Mouse (Mus musculus) lung, postnatal 14 days (tissue): ENCODE data around the gene Nudt21.
A peak's percentile ranks its signal among the peaks of the same experiment; 100 is the strongest.

ENCODE experiments used
- DNase-seq: peaks from one replicate; pipeline ENCODE4 v3.0.0; 2021

The Nudt21 gene

GRCm38 (mm10) chr8:94036944-94037524, at the start of gene Nudt21, which contains the start of gene Ogfod1:
Nudt21 (minus strand) TSS chr8:94037031.
Ogfod1 (plus strand) TSS chr8:94037198.
- DNase-seq: peak; percentile 94

- DNase-seq: no peak
These were observed 39.8 kb upstream of the Nudt21 start for GRCm38 (mm10) chr8:94076461-94077192.

- no peak for DNase-seq
These were observed 32.0 kb upstream of the Nudt21 start for GRCm38 (mm10) chr8:94068793-94069192.

- no peak for DNase-seq
These were observed 29.5 kb upstream of the Nudt21 start for GRCm38 (mm10) chr8:94066121-94066863.

- peak; percentile 68 for DNase-seq
These were observed 20.5 kb upstream of the Nudt21 start for GRCm38 (mm10) chr8:94057157-94057854.

GRCm38 (mm10) chr8:94052696-94053095, 15.9 kb upstream of the Nudt21 start:
- no peak for DNase-seq

DNA sequence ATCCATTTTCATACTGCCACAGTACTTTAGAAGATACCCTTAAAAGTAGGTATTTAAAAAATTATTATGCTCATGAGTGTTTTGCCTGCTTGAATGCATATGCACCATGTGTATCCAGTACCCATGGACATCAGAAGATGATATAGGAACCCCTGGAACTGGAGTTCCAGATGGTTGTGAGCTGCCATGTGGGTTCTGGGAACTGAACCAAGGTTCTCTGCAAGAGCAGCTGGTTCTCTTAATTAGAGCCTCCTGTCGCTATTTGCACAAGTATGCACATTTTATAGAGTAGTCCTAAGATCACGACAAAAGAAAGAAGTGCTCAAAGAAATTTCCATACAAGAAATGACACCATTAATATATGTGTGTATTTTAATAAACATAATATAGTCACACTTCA, 11.0 kb upstream of the Nudt21 start:
- peak; percentile 3 for DNase-seq

DNA sequence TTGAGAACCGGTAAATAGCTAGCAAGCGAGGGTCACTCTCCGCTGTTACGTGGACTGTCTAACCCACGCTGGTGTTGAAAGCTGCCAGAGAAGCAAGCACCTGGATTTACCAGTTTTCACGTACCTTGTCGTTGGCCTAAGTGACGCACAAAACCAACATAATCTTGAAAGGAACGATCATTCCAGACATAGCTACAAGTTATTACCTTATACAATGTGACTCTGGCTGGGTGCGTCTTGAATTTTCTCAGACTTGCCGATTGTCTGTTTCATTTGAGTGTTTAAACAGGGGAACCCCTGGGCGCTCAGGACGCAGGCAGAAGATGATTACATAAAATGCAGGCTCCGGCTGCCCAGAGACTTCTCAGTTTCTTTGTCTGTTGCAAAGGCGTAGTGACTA, 975 bp upstream of the Nudt21 start:
- peak; percentile 5 for DNase-seq

- DNase-seq: peak; percentile 58
These were observed 290 bp downstream of the Nudt21 start for GRCm38 (mm10) chr8:94036541-94036940.

DNA sequence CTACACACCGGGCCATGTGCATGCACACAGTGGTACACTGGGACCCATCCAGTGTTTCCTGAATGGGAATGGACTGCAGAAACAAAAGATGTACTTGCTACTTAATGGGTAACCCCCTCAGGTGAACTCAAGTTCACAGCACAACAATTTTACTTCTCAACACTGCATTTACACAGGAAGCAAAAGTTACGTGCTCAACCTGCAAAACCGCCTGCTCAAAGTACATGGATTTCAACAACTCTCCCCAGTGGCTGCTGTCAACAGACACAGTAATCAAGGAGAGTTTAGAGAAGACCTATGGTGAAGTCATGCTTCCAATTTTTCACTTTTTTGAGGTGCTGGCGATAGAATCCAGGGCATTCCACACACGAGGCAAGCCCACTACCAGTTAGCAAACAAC, 1.6 kb downstream of the Nudt21 start:
- no peak for DNase-seq

DNA sequence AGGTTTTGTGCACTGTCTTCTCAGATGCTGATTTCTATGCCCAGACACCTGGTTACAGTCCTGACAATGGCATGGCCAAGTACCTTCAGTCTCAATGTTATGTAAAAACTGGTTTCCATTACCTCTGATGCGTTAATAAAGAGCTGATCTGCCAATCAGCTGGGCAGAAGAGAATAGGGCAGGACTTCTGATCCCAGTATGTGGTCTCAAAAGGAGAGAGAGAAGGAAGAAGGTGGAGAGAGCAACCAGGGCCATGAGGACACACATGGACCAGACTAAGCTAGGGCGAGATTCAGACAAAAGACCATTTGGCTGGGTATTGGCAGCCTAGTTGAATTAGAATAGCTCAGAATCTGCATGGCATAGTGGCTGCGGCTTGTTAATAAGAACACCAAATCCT, 3.2 kb downstream of the Nudt21 start:
- no peak for DNase-seq

DNA sequence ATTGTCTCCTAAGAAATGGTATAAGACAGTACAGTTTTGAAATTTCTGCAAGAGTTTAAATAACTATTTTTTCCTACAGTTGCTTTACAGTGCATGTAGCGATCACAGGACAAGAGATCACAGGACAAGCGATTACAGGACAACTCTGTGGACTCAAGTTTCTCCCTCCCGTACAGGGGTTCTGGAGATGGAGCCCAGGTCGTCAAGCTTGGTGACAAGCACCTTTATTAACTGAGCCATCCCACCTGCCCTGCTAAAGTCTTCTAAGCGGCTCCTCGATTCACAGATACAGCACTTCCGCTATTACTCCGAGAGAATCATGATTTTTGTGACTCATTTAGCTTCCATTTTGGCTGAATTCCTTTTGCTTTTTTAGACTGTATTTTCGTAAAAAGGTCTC, 7.1 kb downstream of the Nudt21 start:
- DNase-seq: no peak

GRCm38 (mm10) chr8:94023916-94024315, 12.9 kb downstream of the Nudt21 start:
- DNase-seq: no peak

DNA sequence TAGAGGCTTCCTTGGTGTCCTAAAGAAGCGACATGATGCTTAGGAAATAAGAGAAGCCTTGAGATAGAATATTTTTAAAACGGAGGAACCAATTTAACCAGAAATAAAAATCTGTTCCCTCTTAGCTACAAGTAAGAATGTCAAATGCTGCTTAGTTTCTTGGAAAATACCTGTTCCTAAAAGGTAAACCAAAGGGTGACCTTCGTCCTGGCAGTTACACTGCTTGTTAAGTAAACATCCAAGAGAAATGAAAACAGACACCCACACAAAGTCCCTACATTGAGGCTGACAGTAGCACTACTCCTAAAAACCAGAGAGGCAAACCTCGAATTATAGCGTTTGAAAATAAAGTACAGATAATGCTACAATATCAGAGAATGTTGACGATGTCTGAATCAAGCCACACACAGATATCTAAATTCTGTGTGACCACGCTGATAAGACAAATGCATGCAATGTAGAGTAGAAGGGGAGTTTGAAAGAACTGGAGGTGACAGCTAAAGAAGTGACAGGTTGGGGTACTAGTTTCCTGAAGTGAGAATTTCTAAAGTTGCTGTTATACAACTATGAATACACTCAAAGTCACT, 23.7 kb downstream of the Nudt21 start:
- no peak for DNase-seq

DNA sequence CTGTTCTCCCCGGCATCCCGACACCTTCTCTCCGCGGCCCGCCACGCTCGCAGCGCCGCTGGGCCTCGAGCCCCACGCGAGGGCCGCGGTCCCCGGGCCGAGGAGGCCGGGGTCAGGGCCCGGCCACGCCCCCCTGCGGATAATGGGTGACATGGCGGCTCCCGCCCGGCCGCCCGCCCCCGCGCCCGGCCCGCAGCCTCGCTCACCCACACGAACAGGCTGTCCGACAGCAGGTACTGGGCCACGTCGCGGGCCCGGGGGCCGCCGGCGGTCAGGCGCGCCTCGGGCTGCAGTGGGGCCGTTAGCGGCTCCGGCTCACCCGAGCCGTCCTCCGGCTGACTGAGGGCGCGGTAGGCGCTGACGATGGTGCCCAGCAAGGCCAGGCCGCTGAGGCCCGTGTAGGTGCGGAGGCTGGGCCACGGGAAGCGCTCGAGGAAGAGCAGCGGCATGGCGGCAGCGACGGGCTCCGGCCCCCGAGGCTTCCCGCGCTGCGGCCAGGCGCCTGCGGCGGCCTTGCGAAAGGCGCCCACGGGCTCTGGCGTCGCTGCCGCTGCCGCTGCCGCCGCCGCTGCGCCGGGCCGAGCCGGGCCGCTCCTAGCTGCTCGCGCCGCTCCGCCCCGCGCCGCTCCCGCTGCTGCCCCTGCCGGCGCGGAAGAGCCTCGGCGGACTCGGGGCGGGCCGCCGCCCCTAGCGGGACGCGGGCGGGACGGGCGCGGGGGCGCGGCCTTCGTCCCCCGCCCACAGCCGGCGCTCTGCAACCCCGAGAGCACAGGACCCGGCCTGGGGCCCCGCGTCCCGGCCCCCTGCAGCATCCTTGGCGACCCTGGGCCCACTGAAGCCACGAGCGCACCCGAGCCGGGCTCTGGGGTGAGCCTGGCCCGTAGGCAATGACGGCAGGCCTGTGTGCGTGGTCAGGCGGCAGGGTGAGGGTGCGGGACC, 24.5 kb downstream of the Nudt21 start, which contains the start of gene Amfr:
TSS of gene Amfr (minus strand) at position 830 of the 939 bp plus-strand sequence.
- DNase-seq: peak; percentile 69

DNA sequence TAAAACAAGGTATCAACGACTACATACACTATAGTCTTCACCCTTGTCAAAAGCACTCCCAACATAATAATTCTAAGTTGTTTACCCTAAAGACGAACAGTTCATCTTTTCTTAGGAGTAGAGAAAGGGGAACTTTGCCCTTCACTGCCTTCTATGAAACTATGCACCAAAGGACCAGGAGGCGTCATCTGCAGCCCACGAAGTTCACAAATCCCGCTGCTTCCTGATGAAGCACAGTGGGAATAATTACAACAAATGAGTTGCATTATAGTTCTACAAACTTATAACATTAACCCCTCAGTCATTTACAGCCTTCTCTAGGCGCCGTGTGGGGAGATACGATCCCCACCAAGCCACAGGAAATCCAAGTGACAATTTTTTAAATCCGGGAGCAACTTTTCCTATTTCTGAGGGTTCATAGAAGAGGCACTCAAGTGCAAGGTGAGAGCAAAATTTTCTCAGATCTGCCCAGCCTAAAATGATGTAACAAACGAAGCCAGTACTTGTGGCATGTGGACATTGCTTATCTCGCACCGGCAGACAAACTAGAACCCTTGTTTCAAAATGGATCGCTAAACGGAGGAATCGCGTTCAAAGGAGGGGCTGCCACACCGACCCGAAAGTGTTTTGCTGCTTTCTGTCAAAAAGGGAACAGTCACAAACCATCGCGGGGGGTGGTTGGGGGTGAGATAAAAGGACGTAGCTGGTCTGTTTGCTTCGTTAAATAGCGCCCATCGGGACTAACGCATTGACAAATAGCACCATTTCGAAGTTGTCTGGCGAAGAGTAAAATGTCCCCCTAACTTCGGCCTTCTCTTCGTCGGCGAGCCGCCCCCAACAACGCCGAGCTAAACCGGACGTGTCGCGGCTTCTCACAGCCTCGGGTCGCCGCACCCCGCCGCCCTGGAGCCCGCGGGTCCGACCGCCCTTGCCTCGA, 25.5 kb downstream of the Nudt21 start:
- DNase-seq: no peak

GRCm38 (mm10) chr8:94010101-94010705, 26.6 kb downstream of the Nudt21 start:
- no peak for DNase-seq

- no peak for DNase-seq
These were observed 27.5 kb downstream of the Nudt21 start for GRCm38 (mm10) chr8:94009243-94009845.

GRCm38 (mm10) chr8:94004139-94004538, 32.7 kb downstream of the Nudt21 start:
- no peak for DNase-seq

GRCm38 (mm10) chr8:93998961-93999360, 37.9 kb downstream of the Nudt21 start:
- no peak for DNase-seq
